Mouse (Mus musculus): ENCODE measurements at regions not wholly inside any gene's neighbourhood (a gene's known extent, or its start where the extent isn't known, plus 50 kb on each side); places are given as distances from the start of the nearest gene placed in this dataset.

GRCm38 (mm10) chr7:71411293-71412011, 60.2 kb upstream of the Gm10295 start:
- DNase-seq (ENCODE audit: low spot score) = peak; percentile 87

GRCm38 (mm10) chr7:71409903-71410302, 58.6 kb upstream of the Gm10295 start:
- no peaks in the 10 kb centered on the region for H3K36me3 ChIP-seq (ENCODE audit: insufficient read depth, low read length)
- no peaks in the 10 kb centered on the region for H3K9me3 ChIP-seq (replicated peaks; ENCODE audit: low read length)
- H3K9ac ChIP-seq (ENCODE audit: low read depth, low read length) = no peak overlapping the region
- peak overlapping the region; percentile 95 for H3K27ac ChIP-seq
- TF ChIP-seq CTCF (IDR thresholded peaks at IDR 0.05; ENCODE audit: low read depth) = no peak
- no peak for DNase-seq (ENCODE audit: low spot score)
- peaks cover 17% of the 10 kb centered on the region for H3K4me1 ChIP-seq (replicated peaks; ENCODE audit: insufficient read depth, low read length)
- 38% methylated on average over 9 of the region's 9 CpGs for WGBS
- H3K4me2 ChIP-seq (ENCODE audit: low read length) = no peak overlapping the region
- ATAC-seq (replicated peaks; ENCODE audit: low FRiP score, low read depth) = no peak
- H3K27me3 ChIP-seq (ENCODE audit: insufficient read depth, low read length) = no peaks in the 10 kb centered on the region
- H3K4me3 ChIP-seq (replicated peaks; ENCODE audit: low read depth, low read length) = no peak overlapping the region

More at GRCm38 (mm10) chr7:71411293-71412011, 60.2 kb upstream of the Gm10295 start:
- H3K4me3 ChIP-seq (replicated peaks; ENCODE audit: low read depth, low read length) = peak overlapping the region; percentile 11; the same call in 1 of the 2 replicates
- TF ChIP-seq CTCF (IDR thresholded peaks at IDR 0.05; ENCODE audit: low read depth) = no peak
- H3K4me2 ChIP-seq (ENCODE audit: low read length) = peak overlapping the region; percentile 60
- H3K4me1 ChIP-seq (replicated peaks; ENCODE audit: insufficient read depth, low read length) = peaks cover 14% of the 10 kb centered on the region
- H3K36me3 ChIP-seq (ENCODE audit: insufficient read depth, low read length) = no peaks in the 10 kb centered on the region
- no peaks in the 10 kb centered on the region for H3K27me3 ChIP-seq (ENCODE audit: insufficient read depth, low read length)
- no peaks in the 10 kb centered on the region for H3K9me3 ChIP-seq (replicated peaks; ENCODE audit: low read length)
- peak; percentile 61 for ATAC-seq (replicated peaks; ENCODE audit: low FRiP score, low read depth)
- H3K9ac ChIP-seq (ENCODE audit: low read depth, low read length) = peak overlapping the region; percentile 31; the same call in 1 of the 2 replicates
- H3K27ac ChIP-seq = peak overlapping the region; percentile 95
- WGBS = 6% methylated on average over 14 of the region's 14 CpGs

GRCm38 (mm10) chr7:71409061-71409460, 57.8 kb upstream of the Gm10295 start:
- H3K27ac ChIP-seq = peak overlapping the region; percentile 95
- WGBS = 15% methylated on average over 5 of the region's 5 CpGs
- peak overlapping the region; percentile 28; the same call in 1 of the 2 replicates for H3K4me2 ChIP-seq (ENCODE audit: low read length)
- H3K36me3 ChIP-seq (ENCODE audit: insufficient read depth, low read length) = no peaks in the 10 kb centered on the region
- H3K4me1 ChIP-seq (replicated peaks; ENCODE audit: insufficient read depth, low read length) = peaks cover 17% of the 10 kb centered on the region
- H3K9me3 ChIP-seq (replicated peaks; ENCODE audit: low read length) = no peaks in the 10 kb centered on the region
- TF ChIP-seq CTCF (IDR thresholded peaks at IDR 0.05; ENCODE audit: low read depth) = no peak
- peak; percentile 91 for DNase-seq (ENCODE audit: low spot score)
- no peaks in the 10 kb centered on the region for H3K27me3 ChIP-seq (ENCODE audit: insufficient read depth, low read length)
- ATAC-seq (replicated peaks; ENCODE audit: low FRiP score, low read depth) = no peak
- 0 out of 2 replicates have a peak overlapping the region, but pooled peaks have one; percentile 13 for H3K9ac ChIP-seq (ENCODE audit: low read depth, low read length)
- H3K4me3 ChIP-seq (replicated peaks; ENCODE audit: low read depth, low read length) = no peak overlapping the region

GRCm38 (mm10) chr7:71406283-71406682, 55.0 kb upstream of the Gm10295 start:
- 53% methylated on average over 8 of the region's 8 CpGs for WGBS
- no peak for TF ChIP-seq CTCF (IDR thresholded peaks at IDR 0.05; ENCODE audit: low read depth)
- Histone ChIP-seq H3K9me3 (replicated peaks; ENCODE audit: low read length) (no peaks in the 10 kb centered on the region), H3K4me1 (replicated peaks; ENCODE audit: insufficient read depth, low read length) (peaks cover 14% of the 10 kb centered on the region), H3K27ac (no peak overlapping the region), H3K4me3 (replicated peaks; ENCODE audit: low read depth, low read length) (no peak overlapping the region), H3K4me2 (ENCODE audit: low read length) (no peak overlapping the region), H3K9ac (ENCODE audit: low read depth, low read length) (no peak overlapping the region), H3K36me3 (ENCODE audit: insufficient read depth, low read length) (no peaks in the 10 kb centered on the region), H3K27me3 (ENCODE audit: insufficient read depth, low read length) (no peaks in the 10 kb centered on the region)
- peak; percentile 77 for DNase-seq (ENCODE audit: low spot score)
- peak; percentile 63 for ATAC-seq (replicated peaks; ENCODE audit: low FRiP score, low read depth)
